Mouse (Mus musculus) v-Abl transformed pro-B cells (cell line): ENCODE data around the gene Snapc4.

ENCODE experiments used
- in situ Hi-C, 2 experiments: fragments of 400-800 bp; cut with MboI; formaldehyde crosslinking; loops; one replicate each; pipeline ENCODE4 v1.15.1; 2025; ENCODE audit not compliant: unreplicated experiment in 2 of 2

Gene Snapc4

GRCm38 (mm10) chr2:26380131-26380771 lies at the start of gene Snapc4:
Snapc4 (minus strand) TSS chr2:26380653.
- in situ Hi-C loops = no loop called here

- in situ Hi-C loops = no loop called here
These were observed 49.4 kb upstream of the Snapc4 start for GRCm38 (mm10) chr2:26429851-26430250.

DNA sequence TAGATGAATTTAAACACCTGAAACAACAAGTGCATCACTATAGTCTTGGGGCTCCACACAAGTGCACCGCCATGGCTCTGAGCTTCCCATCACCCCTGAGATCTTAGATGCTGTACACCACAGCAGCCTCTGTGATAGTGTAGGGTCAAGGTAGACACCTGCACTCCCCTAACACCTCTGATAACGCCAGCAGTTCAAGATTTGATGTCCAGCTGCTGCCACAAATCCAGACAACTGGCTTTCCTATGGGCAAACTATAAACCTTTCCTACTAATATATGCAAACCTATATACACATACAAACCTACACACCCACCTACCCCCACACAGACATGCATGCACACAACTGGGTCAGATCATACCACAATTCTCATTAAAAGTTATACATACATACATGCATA lies 44.1 kb upstream of the Snapc4 start:
- in situ Hi-C loops = no loop called here

GRCm38 (mm10) chr2:26423086-26423485 lies 42.6 kb upstream of the Snapc4 start:
- in situ Hi-C loops = no loop called here

- in situ Hi-C loops = no loop called here
These were observed 41.5 kb upstream of the Snapc4 start for GRCm38 (mm10) chr2:26421969-26422368.

- in situ Hi-C loops = no loop called here
These were observed 37.7 kb upstream of the Snapc4 start for GRCm38 (mm10) chr2:26418120-26418519.

DNA sequence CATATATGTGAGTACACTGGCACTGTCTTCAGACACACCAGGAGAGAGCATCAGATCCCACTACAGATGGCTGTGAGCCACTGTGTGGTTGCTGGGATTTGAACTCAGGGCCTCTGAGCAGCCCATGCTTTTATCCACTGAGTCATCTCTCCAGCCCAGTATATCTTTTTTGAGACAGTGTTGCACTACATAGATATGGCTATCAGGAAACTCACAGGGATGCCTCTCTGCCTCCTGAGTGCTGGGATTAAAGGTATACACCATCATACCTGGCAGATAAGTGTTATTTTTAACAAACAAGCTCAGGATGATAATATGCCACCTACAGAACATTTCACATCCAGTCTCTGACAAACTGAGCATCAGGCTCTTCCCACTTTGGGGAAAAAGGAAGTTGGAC lies 36.6 kb upstream of the Snapc4 start:
- in situ Hi-C loops = no loop called here

DNA sequence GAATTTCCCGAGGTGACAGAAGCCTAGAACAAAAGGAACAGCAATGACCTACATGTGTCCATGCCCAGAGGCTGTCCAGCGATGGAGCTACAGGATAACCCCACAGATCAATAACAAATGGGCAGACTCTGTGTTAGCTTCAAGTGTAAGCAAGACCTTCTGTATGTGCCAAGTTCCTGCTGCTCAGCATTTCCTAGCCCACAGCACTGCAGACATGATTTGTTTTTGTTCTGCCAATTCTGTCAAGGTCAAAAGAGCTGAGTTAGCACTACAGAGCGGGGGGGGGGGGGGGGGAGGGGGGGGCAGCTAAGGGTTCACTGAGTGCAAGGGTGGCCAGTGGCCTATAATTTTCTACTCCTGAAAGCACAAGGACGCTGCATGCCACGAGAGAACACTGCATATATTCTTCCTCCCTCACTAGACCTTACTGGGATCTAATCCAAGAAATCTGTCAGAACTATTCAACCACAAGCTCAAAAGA lies 30.5 kb upstream of the Snapc4 start:
- in situ Hi-C loops = no loop called here

DNA sequence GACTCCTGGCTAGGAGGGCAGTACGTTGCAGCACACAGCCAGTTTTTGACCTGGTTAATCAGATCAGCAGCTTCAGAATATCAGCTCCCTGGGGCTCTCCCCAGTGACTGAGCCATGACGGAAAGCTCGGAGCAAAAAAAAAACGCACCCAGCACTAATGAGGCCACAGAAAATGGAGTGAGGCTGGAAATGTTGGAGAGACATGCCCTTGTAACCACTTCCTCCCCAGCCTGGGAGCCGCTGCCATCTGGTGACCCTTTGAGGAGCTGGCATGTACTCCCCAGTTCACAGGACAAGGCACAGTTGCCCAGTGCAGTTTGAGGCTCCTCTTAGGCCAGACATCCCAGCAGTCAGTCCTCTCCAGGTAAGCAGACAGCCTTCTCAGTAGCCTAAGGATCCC lies 29.6 kb upstream of the Snapc4 start:
- in situ Hi-C loops = no loop called here

DNA sequence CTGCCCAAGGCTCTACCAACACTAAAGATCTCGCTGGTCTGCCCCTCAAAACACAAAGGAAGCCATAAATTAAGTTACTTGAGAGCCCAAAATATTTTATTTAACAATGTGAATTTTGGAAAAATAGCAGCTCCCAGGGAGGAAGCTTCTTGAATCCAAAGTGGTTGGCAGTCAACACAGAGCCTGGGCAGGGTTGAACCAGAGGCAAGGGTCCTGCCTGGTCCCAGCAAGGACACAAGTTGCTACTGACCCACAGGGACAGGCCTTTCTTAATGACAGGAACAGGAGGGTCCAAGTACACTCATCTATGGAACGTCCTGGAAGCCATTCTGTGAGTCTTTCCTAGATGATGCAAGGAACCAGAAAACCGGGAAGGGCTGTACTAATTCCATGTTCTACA lies 28.9 kb upstream of the Snapc4 start:
- in situ Hi-C loops = no loop called here

GRCm38 (mm10) chr2:26408515-26409356 lies 28.3 kb upstream of the Snapc4 start, which contains the start of gene Inpp5e:
Inpp5e (minus strand) TSS chr2:26409203.
- in situ Hi-C loops = no loop called here

GRCm38 (mm10) chr2:26403306-26403705 lies 22.9 kb upstream of the Snapc4 start:
- in situ Hi-C loops = no loop called here

DNA sequence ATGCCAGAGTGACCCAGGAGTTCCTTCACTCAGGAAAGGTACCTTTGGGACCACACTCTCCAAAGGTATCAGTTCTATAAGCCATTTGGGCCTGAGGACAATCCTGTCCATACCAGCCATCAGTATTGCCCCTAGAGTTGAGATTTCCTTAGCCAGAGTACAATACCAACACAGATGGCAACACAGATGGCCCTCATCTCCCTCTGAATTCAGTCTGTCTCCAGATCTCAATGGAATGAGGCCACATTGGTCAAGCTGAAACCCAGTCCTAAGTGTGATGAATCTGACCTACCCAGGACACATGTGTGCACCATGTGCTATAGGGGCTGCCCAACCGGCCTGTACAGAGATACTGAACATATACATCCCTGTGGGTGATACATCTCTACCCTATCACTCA lies 21.8 kb upstream of the Snapc4 start:
- in situ Hi-C loops = no loop called here

DNA sequence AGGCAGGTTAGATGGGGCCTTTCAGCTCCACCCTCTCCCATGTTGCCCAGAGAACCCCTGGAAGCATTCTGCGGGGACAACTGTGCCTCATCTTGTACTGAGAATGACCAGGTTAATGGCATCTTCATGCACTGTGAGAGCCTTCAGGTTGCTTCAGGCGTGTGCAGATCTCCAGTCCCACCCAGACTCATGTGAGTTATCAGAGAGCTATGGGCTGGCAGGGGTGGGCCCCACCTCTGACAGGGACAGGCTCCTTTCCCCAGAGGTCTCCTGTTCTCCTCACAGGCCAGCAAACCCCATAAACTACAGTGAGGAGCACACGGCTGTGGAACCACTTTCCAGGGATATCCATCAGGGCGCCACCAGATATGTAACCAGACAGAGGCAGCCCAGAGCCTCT lies 20.6 kb upstream of the Snapc4 start:
- in situ Hi-C loops = no loop called here

DNA sequence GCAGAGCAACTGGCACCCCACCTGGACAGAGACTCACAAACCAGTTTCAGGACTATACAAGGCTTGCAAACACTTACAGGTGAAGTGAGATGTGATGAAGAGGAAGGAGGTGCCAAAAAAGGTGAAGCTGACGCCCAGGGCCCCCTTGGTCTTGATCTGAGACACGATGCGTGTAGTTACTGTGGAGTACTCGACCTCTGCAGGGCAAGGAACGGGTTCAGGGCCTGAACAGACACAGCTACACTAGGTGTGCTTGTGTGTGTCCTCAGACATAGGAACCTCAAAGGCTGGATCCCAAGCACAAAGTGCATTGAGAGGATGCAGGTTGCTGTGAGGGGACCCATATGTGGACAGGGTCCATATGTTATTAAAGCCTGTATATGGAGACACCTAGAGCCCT lies 19.8 kb upstream of the Snapc4 start:
- in situ Hi-C loops = no loop called here

DNA sequence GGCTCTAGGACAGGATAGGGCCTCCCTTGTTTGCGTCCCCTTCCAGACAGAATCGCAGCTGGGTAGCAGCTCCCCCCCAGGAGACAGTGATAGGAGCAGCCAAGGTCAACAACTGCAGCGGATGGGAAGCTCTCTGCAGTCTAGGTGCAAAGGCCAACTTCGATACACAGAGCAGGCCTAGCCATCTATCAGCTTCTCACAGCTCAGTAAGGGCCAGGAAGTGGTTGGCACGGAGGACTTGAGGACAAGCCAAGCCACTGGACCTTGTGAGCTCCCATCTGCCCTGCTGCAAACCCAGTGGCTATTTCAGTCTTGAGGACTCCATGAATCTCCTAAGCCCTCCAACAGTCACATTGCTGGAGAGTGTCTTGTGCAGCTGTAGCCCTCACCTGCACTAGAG lies 19.2 kb upstream of the Snapc4 start:
- in situ Hi-C loops = no loop called here

GRCm38 (mm10) chr2:26398978-26399377 lies 18.5 kb upstream of the Snapc4 start:
- in situ Hi-C loops = no loop called here

- in situ Hi-C loops = no loop called here
These were observed 11.2 kb upstream of the Snapc4 start for GRCm38 (mm10) chr2:26391617-26392016.

- in situ Hi-C loops = no loop called here
These were observed 10.5 kb upstream of the Snapc4 start for GRCm38 (mm10) chr2:26390954-26391353.

DNA sequence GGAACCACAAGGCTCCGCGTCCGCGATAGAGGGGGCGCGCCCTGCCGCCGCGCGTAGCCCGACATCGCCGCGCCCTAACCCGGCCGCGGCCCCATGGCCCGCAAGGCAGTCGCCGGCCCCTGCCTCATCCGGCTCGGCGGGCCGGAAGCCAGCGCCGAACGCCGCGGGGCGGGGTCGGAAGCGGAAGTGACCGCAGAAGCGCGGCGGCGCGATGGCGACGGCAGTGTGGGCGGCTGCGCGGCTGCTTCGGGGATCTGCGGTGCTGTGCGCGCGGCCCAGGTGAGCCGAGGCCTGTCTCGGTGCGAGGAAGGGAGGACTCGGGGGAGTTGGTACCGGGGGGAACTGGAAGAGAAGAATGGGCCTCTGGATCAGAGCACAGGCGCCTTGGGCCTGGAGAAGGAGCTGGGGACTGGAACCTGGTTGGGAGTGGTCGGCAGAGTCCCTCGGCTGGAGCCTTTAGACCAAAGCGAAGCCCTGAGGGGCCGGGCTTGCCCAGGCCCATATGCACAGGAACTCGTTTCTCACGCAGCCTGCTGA lies 8.8 kb upstream of the Snapc4 start, which contains the start of the genes Entr1 and Pmpca:
TSS of gene Entr1 (minus strand) at position 163 of the 537 bp plus-strand sequence.
TSS of gene Pmpca (plus strand) at position 186 of the 537 bp plus-strand sequence.
- in situ Hi-C loops = no loop called here

DNA sequence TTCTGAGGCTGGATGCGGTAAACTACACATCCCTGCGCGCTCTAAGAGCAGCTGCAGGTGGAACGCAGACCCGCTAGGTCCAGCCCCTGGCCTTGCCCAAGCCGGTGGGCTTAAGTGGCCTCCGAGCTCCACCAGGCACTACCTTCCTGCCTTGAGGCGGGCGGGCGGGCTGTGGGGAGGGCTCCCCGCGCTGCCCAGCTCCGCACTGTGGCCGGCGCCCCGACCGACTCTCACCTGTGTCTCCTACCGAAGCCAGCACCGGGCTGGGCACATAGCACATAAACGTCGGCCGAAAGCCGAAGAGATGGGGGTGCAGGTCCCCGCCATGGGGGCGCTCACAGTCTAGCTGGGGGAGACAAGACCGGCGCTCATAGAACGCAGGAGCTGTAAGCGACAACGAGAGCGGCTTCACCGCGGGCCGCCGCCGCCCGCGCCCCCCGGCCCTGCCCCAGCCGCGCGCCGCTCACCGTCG lies 8.3 kb upstream of the Snapc4 start:
- in situ Hi-C loops = no loop called here
